Mouse (Mus musculus) hematopoietic stem cell, adult 5-6 weeks (primary cell): ENCODE measurements at regions not wholly inside any gene's neighbourhood (a gene's known extent, or its start where the extent isn't known, plus 50 kb on each side); places are given as distances from the start of the nearest gene placed in this dataset.

Experiments used
- ATAC-seq, 2 experiments: fragments of 125-278 bp in 1 of 2; replicated peaks in 1 of 2; 2 replicates each; pipeline ENCODE4 v1.8.0; 2016 to 2017; ENCODE audit warnings: inconsistent platforms in 2 of 2, mild to moderate bottlenecking in 2 of 2, moderate number of reproducible peaks in 2 of 2, low read depth in 1 of 2, moderate TSS enrichment in 1 of 2; ENCODE audit not compliant: low FRiP score in 2 of 2, poor library complexity in 2 of 2, severe bottlenecking in 2 of 2, insufficient read depth in 1 of 2, low TSS enrichment in 1 of 2

DNA sequence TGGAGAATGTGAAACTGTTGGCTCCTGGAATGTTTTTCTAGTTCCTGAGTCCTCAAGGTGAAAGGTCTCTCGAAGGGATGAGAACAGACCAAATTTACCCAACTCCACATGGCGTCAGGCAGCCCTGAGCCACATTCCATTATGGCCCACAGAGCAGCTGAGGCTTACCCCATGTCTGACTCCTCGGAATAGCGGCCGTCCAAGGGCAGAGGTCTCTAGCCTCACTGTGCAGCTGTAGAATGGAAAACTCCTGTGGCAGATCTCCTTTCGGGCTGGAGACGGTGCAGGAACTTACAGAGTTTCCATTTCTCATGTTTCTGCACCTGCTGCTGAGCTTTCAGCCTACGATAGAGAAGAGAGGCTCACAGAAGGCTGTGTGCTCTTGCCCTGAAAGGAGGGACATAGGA, 69.1 kb upstream of the Eed start:
- ATAC-seq: no peak

DNA sequence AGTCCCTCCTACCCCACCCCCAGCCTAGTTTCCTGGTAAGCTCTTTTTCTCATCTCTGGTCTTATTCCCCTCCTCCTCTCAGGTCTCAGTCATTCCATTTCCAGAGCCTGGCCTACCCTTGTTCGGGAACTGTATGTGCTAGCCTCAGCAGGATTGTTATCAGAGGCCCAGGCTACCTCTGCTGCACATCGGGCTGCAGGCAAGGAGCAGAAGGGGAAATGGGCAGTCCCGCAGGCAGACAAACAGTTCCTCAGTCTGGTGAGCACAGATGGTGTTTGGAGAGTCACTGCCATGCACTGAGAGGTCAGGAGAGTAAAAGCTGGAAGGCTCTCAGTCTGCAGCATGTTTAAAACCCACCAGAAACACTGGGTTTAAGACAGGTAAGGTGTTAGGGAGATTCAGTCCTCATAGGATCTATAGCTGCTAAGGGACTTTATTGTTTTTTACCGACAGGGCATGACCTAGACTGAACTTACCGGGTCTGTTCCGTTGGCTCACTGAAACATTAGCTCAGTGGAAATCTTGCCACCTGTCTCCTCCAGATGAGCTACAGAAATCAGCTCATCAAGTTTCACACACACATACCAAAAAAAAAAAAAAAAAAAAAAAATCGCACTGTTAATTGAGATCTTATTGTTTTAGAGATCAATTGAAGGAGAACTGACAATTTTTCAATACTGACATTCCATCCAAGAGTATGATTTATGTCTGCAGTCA, 74.2 kb upstream of the Eed start:
- ATAC-seq: peak; percentile 74 to 82

- ATAC-seq: no peak
Measured at GRCm38 (mm10) chr7:90057947-90058346, 72.1 kb upstream of the Picalm start.

- no peak for ATAC-seq
Measured at GRCm38 (mm10) chr7:90058636-90059035, 71.4 kb upstream of the Picalm start.

- ATAC-seq: 0 out of 4 replicates have a peak, but pooled peaks of 1 of the 2 experiments have one; percentile 11
Measured at GRCm38 (mm10) chr7:90059249-90059628, 70.8 kb upstream of the Picalm start.

- peak; percentile 94 for ATAC-seq
Measured at GRCm38 (mm10) chr7:90059629-90060301, 70.2 kb upstream of the Picalm start.

DNA sequence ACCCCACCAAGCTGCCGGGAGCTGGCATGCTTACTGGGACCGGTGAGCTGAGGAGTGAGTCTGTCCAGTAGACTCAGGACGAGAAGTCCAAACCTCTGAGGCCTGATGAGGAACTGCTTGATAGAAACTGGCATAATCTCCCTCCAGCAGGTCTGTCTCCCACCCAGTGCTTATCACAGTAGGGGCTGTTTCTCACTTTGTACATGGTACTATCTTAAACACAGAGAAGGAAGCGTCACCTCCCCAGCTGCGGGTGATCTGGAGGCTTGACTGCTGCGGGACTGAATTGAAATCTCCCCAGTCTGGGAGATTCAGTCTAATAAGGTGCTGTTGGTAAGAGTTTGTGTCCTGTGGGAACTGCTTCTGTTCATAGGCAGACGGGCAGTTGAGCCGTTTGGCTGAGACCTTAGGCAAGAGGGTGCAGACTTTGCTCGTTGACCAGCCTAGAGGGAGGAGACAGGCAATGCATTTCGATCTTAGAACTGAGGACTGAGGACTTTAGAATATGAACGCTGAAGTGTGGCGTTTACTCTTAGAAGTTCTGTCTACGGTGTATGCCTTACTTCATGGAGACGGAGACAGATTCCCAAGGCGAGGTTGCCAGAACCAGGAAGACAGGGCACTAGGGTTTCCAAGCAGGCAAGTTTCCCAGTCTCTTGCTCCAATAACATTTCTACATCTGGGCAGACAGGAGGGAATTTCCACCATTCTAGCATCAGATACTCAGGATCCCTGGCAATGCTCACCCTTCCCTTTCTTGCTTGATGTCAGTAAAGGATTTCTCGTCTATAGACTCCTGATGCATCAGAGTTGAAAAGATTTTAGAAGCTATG, 69.5 kb upstream of the Picalm start:
- peak; percentile 57 to 59 for ATAC-seq

GRCm38 (mm10) chr7:90061701-90062100, 68.3 kb upstream of the Picalm start:
- no peak for ATAC-seq

DNA sequence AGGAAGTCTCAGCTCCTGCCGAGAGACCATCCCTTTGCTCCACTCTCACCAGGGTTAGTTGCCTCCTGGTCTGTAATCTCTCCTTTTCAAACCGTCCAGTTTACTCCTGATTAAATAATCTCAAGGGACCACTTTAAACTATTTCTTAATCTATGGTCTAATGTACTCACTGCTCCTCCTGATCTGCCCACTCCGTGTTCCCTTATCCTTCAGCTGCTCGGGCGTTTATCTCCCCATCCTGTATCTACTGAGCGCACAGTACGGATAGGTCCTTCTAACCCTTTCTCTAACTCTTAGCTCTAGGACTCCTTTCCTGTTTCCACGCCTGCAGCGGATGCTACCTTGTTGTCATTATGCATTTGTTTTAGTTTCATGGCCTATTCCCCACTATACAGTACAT, 67.1 kb upstream of the Picalm start:
- ATAC-seq: no peak

GRCm38 (mm10) chr7:90064198-90064597, 65.8 kb upstream of the Picalm start:
- ATAC-seq: no peak

- no peak for ATAC-seq
Measured at GRCm38 (mm10) chr7:90065269-90065955, 64.6 kb upstream of the Picalm start.

- ATAC-seq: no peak
Measured at GRCm38 (mm10) chr7:90066275-90066674, 63.7 kb upstream of the Picalm start.

- ATAC-seq: peak; percentile 92 to 95
Measured at GRCm38 (mm10) chr7:90067961-90068665, 61.9 kb upstream of the Picalm start.

GRCm38 (mm10) chr7:90070267-90070666, 59.7 kb upstream of the Picalm start:
- ATAC-seq: no peak

- no peak for ATAC-seq
Measured at GRCm38 (mm10) chr7:90073865-90074264, 56.1 kb upstream of the Picalm start.

DNA sequence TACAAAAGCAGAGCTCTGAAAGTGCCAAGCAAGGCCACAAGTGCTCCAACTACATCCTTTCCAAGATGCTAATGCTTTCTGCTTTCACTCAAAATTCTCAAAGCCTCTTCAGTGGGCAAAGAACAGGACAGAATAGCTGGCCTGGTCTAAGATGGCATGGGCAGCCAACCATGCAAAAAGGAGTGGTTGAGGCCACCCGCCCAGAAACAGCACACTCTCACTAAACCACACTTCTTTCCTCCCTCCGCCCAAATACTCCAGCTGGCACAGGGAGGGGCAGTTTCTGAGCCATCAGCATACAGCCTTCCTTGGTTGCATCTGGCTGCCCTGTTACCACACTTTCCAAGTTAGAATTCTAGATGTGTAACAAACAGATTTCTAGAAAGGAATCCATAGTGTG, 55.4 kb upstream of the Picalm start:
- ATAC-seq: peak; percentile 70 to 71

DNA sequence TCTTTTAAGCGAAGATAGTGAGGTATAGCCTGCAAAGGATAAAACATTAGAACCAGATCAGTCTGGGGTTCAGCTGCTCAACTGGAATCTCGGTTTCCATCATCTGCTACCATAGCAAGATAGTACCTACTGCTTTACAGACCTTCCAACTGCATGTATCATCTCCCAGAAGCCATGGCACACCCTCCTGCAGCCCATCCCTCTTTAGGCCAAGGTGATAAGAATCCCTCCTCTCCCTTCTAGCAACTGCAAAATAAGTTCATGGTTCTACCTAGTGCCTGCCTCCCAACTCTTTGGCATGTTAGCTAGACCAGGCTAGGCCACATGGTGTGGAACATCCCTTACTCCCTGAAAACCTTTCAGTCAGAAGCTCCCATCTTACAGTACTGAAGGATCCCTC, 52.4 kb upstream of the Picalm start:
- no peak for ATAC-seq
